Mouse (Mus musculus): Measurements from ENCODE around the gene Lmf1.

Gene Lmf1

GRCm38 (mm10) chr17:25604234-25604633 lies 25.3 kb downstream of the Lmf1 start:
- in situ Hi-C loops (cut with MboI, MseI): no loop called here

- in situ Hi-C loops (cut with MboI, MseI): no loop called here
These were observed 29.4 kb downstream of the Lmf1 start for GRCm38 (mm10) chr17:25608137-25608785.

GRCm38 (mm10) chr17:25608821-25609505 lies 30.1 kb downstream of the Lmf1 start:
- in situ Hi-C loops (cut with MboI, MseI): no loop called here

- in situ Hi-C loops (cut with MboI, MseI): no loop called here
These were observed 30.6 kb downstream of the Lmf1 start for GRCm38 (mm10) chr17:25609506-25609828.

- in situ Hi-C loops (cut with MboI, MseI): no loop called here
These were observed 31.3 kb downstream of the Lmf1 start for GRCm38 (mm10) chr17:25610151-25610550.

- in situ Hi-C loops (cut with MboI, MseI): no loop called here
These were observed 33.7 kb downstream of the Lmf1 start for GRCm38 (mm10) chr17:25612537-25612936.

- in situ Hi-C loops (cut with MboI, MseI): no loop called here
These were observed 34.4 kb downstream of the Lmf1 start for GRCm38 (mm10) chr17:25613323-25613722.

- in situ Hi-C loops (cut with MboI, MseI): no loop called here
These were observed 36.0 kb downstream of the Lmf1 start for GRCm38 (mm10) chr17:25614723-25615510.

GRCm38 (mm10) chr17:25618508-25619056 lies 39.7 kb downstream of the Lmf1 start:
- in situ Hi-C loops (cut with MboI, MseI): no loop called here

- in situ Hi-C loops (cut with MboI, MseI): loop anchor here (5.0 kb wide), 1 partner anchor 74 kb away; no protein-coding TSS in a partner anchor
These were observed 44.6 kb downstream of the Lmf1 start for GRCm38 (mm10) chr17:25623441-25623840.

GRCm38 (mm10) chr17:25623935-25624334 lies 45.0 kb downstream of the Lmf1 start:
- in situ Hi-C loops (cut with MboI, MseI): loop anchor here (5.0 kb wide), 1 partner anchor 73 kb away; no protein-coding TSS in a partner anchor

GRCm38 (mm10) chr17:25624446-25625119 lies 45.7 kb downstream of the Lmf1 start:
- in situ Hi-C loops (cut with MboI, MseI): loop anchor here (5.0 kb wide), 1 partner anchor 73 kb away; no protein-coding TSS in a partner anchor

GRCm38 (mm10) chr17:25625282-25625681 lies 46.4 kb downstream of the Lmf1 start:
- in situ Hi-C loops (cut with MboI, MseI): no loop called here

- in situ Hi-C loops (cut with MboI, MseI): no loop called here
These were observed 47.5 kb downstream of the Lmf1 start for GRCm38 (mm10) chr17:25626196-25627043.

- in situ Hi-C loops (cut with MboI, MseI): no loop called here
These were observed 51.4 kb downstream of the Lmf1 start for GRCm38 (mm10) chr17:25630313-25630712.

- in situ Hi-C loops (cut with MboI, MseI): no loop called here
These were observed 55.2 kb downstream of the Lmf1 start for GRCm38 (mm10) chr17:25634070-25634469.

- in situ Hi-C loops (cut with MboI, MseI): no loop called here
These were observed 56.5 kb downstream of the Lmf1 start for GRCm38 (mm10) chr17:25635387-25635786.

- in situ Hi-C loops (cut with MboI, MseI): no loop called here
These were observed 56.9 kb downstream of the Lmf1 start for GRCm38 (mm10) chr17:25635806-25636205.

- in situ Hi-C loops (cut with MboI, MseI): no loop called here
These were observed 59.1 kb downstream of the Lmf1 start for GRCm38 (mm10) chr17:25637986-25638385.

GRCm38 (mm10) chr17:25638442-25638841 lies 59.6 kb downstream of the Lmf1 start:
- in situ Hi-C loops (cut with MboI, MseI): no loop called here

GRCm38 (mm10) chr17:25640956-25641355 lies 62.1 kb downstream of the Lmf1 start:
- in situ Hi-C loops (cut with MboI, MseI): no loop called here

All from T-helper 2 cell (primary cell).